Mouse (Mus musculus) ovary, postnatal 10 days (tissue): Measurements from ENCODE around the gene Iqcc.
A peak's percentile ranks its signal among the peaks of the same experiment; 100 is the strongest.

ENCODE experiments used
- DNase-seq: peaks from one replicate; pipeline ENCODE4 v3.0.0; 2022; ENCODE audit warnings: low spot score

The Iqcc gene

DNA sequence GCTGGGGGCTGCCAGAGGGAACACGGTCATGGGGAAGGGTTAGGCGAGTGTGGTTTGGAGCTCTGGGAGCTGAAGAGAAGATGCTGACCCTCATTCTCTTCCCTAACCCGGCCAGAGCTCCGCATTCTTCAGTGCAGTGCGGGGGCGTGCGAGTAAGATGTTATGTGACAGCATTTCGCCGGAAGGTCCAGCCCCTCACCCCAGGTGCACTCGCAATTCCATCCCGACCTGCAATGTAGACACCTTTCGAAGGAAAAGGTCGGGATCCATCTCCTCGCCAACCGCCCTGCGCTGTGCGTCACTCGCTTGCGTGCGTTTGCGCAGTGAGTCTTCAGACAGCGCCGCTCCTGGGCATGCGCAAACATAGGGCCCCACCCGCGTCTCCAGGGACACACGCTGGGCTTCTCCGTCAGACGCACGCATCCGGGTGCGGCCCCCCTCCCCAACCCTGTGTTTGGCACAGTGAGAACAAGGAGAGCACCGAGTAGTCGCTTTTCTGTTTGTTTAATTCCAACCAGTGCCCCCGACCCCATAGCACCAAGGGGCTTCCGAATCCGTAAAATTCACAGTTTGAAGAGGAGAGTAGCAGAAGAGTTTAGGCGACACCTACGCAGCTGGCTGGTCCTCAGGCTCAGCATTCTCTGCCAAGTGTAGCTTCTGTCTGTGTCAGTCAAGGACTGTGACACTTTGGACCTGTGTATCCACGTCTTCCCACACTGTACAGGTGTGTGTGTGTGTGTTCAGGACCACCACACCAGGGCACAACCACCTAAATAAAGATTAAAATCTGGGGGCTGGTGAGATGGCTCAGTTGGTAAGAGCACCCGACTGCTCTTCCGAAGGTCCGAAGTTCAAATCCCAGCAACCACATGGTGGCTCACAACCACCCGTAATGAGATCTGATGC, at the start of gene Iqcc:
Gene Iqcc, minus strand, starts transcription at position 314 of the 906 bp plus-strand sequence.
- peak; percentile 88 for DNase-seq

DNA sequence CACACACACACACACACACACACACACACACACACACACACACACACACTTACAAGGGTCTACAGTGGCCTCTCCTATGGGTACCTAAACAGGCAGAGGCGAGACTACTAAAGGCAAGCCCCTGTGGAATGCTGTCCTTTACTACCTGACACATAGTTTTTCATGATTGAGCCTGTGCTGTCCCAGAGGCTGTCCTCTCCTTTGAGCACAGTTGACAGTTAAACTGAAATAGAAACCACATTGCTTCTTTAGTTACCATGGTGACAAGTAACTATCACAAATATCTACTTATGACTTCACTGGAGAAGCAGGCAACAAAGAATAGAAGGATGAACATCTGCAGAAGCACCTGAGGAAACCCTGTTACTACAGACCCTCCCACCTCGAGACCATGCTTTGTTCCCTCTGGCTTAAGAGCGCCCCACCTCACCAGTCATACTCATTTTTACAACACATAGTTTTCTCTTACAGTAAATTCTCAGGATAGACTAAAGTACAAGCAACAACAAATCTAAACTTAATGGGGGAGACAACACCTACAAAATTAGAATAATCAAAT, 43.4 kb upstream of the Iqcc start:
- no peak for DNase-seq

DNA sequence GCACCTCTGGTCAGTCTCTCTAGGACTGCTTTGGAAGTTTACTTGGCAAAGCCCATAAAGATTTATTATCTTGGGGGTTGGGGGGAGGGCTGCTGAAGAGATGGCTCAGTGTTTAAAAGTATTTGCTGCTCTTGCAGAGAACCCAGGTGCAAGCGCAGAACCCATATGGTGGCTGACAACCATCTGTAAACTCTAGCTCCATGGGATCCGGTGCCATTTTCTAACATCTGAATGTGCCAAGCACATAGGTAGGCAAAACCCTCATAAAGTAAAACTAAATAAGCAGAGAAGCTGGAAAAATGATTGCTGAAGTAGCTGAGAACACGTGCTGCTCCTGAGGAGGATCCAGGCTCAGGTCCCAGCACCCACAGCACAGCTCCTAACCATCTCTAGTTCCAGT, 42.7 kb upstream of the Iqcc start:
- DNase-seq, result no peak

DNA sequence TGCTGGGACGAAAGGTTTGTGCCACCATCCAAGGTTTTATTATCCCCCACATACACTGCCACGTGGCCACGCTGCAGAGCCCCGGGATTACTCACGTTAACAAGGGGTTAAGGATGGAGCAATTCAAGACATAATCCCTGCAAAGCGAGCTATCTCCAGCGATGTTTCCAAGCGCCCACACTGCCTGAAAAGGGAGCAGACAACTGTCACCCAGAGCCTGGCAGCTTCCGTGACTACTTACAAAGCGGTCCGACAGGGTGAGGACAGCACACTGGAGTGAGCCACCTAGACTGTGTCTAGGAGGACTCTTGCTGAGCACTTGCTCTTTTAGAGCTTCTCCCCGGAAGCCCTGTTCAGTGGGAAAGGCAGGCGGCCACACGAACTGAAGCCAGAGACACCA, 35.9 kb upstream of the Iqcc start:
- DNase-seq, result no peak

DNA sequence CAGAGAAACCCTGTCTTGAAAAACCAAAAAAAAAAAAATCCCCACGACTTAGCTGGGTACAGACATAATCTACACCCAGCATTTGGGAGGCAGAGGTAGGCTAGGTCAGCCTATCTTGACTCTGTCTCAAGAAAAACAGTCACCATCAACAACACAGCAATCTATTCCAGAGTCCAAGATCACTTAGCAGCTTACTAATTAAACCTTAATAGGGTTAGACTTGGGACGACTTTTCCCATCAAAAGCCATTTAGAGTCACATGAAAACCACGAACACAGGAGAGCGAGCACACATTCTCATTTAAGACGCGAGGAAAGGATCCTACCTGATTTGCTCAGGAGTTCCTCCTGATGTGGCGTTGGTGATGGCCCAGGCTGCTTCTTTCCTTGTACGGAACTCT, 31.5 kb upstream of the Iqcc start:
- DNase-seq, result no peak

DNA sequence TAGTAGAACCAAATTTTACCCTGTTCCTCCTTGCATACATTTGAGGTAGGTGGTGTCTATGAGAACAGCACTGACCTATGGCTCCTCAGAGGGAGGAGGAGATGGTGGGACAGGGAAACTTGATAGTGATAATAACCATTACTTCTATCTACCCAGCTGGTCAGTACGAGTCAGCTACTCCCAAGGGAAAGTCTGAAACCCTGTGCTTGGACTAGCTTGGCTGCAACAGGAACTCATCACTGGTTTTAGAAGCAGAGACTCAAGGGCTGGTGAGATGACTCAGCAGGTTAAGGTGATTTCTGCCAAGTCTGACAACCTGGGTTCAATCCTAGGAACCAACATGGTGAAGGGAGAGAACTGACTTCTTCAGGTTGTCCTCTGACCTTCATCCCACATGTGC, 29.8 kb upstream of the Iqcc start:
- no peak for DNase-seq

DNA sequence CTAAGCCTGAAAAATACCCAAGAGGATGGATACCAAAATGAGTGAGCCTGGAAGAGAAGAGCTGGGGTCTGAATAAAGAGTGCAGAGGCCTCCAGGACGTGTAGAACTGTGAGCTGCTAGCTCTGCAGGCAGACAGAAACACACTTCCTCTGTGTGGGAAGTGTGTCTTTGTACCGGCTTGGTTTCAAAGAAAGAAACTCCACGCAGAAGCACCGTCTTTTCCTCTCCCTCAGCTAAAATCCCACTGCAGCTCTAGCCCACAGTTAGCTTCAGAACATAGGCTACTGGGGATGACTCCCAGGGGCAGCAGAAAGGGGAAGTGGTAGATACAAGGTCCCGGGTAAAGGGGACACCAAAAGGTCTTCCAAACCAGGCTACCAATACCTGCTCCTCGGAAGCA, 26.3 kb upstream of the Iqcc start:
- DNase-seq, result no peak

DNA sequence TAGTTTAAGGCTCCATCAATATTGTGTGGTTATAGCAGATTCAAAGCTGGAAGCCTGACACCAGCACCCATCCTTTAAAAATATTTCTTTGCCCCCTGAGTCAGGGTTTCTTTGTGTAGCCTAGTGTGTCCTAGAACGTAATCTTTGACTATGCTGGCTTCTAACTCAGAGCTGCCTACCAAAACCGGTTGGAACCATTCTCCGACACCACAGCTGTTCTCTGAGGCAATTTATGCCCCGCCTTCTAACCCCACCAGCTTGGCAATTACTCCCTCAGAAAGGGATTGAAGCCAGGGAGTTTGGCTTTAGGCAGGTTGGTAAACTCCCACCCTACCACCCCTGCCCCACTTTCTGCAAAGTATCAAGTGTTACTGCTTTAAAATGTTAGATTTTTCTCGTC, 22.9 kb upstream of the Iqcc start:
- DNase-seq, result no peak

DNA sequence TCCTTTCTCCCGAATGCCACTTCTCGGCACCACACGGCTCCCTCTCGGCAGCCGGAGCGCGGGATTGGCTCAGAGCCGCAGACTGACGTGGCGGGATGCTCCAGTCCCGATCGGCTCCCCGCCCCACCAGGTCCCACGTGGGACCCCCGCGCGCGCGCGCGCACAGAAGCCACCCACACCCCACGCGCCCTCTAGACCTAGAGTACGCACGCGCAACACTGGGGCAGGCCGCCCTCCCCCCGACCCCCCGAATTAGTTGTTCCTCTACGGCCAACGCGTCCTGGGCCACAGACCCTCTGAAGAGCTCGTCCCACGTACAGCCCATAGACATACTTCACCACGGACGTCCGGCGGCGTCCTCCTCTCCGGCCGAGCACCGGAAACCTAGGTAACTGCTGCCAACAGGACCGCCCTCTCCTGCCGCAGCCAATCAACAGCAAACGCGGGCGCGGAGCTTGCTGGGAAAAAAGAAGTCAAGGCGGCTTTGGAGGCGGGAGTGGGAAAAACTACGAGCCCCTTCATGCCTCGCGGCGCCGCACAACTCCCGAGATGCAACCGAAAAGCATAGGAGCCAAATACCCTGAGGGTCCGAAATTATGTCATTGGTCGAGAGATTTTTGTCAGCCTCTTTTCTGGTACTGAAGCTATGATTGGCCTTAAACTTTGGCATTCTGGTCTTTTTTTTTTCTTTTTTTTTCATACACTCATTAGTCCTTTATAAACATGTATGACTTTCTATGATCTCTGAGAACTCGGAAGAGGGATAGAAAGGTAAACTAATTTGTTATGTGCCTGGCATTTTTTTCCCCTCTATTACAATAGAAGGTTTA, 22.0 kb upstream of the Iqcc start, which contains the start of gene Txlna:
Gene Txlna, minus strand, starts transcription at position 428 of the 830 bp plus-strand sequence.
- DNase-seq, result peak; percentile 82

DNA sequence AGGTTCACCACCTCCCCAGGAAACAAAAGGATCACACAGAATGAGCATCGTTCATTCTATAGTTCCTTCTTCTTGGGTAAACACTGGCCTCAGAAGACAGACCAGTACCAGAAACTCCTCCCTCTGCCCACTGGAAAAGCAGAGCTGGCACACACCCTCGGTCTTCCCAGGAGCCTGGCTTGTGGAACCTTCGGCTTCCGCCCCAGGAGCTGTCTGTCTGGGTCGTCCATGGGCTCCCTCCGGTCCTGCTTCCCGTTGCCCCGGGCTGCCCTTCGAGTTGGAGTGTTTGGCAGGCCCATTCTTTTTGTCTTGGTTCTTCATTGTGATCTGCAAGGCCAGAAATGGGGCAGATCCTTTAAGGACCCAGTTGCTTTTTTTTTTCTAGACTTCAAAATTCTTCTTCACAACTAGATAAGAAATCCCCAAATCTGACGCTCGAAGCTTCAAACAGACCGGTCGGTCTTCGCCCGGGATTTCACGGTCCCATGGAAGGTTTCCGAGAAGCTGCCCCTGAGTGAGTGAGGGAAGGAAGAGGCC, 21.3 kb upstream of the Iqcc start:
- DNase-seq, result peak; percentile 34

DNA sequence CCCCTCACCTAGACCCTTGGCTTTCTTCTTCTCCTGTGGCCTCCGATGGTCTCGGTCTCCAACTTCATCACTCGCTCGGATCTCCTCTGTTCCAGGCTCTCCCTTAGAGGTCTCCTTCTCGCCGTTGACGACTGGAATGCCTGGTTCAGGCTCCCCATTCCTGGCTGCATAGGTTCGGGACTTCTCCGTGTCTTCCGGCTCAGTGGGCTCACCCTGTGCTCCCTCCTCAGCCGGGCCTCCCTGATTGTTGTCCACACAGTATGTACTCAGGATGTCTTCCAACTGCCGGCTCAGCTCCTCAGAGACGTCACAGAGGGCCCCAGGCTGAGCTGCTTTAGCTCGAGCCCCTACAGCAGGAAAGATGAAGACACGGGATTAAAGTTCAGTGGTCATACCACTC, 20.3 kb upstream of the Iqcc start:
- no peak for DNase-seq

DNA sequence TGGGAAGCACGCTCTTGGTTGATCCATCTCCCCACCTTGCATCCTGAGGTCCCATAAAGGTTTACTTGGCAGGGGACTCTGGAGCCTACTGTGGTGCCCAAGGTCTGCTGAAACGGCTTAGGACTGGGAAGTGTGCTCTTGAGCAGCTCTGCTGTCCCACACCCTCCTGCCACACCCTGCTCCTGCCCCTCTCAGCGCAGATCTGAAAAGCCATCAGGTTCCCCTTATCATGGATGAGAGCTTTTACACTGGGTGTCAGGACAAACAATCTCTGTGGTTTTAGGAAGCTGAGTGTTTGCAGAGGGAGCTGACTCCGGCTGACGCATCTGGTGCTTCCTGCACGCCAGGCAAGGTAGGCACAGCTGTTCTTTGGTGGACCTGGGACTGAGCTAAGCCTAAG, 15.0 kb upstream of the Iqcc start:
- no peak for DNase-seq

DNA sequence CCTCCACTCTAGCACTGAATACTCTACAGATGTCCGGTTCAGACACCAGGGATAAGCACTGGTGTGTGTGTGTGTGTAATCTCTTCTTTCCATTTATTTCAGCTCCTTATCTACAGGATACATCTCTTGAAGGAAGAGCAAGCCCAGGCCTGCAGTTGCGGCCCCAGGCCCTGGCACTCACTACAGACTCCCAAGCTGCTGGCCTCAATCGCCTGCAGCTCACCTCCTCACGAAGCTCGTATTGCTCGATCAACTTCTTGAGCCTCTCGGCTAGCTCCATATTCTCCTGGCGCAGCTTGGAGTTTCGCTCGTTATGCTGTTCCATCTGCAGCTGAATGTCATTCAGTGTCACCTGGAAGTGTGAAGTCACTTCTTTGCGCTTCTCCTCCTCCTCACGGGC, 13.0 kb upstream of the Iqcc start:
- no peak for DNase-seq

DNA sequence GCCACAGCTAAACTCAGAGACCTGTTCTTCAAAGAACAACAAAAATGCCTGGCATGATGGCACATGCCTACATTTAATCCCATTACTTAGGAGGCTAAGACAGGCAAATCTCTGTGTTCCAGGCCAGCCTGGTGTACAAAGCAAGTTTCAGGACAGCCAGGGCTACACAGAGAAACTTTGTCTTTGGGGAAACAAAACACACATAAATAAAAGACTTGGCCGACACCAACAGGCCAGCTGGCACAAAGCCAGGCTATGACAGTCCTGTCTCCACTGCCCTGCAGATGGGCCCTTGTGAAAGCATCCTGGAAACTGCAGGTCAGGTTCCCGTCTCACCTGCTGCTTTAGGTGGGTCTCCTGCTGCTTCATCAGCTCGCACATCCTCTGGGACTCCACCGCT, 12.0 kb upstream of the Iqcc start:
- DNase-seq, result no peak

DNA sequence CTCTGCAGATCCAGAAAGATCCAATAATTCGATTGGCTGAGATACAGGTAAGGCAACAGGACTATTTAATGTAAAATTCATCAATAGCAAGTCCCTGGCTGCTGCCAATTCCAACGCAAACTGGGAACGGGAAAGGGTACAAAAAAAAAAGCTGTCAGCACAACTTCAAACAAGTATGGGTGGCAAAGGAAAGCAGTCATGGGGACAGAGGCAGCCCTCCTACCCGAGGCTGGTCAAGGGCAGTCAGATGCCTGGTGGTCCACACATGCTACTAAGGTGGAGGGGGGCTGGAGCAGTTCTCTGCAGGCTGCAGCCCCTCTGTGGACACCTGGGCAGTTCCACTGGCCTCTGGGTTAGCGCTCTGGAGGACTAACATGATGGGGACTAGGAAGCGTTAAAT, 7.1 kb upstream of the Iqcc start:
- DNase-seq, result no peak

DNA sequence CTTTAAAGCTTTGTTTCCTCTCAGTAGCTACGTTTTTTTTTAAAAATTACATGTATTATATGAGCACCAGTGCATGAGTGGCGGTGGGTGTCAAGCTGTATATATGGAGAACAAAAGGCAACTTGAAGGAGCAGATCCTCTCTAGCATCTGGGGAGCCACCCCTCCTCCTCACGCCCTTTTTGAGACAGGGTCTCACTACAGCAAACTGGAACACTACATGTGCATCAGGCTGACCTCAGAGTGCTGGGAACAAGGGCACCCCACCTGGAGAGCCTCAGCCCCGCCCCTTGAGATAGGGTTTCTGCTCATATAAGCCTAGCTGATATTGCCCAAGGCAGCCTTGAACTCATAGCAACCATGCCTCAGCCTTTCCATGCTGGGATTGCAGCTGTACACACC, 6.6 kb upstream of the Iqcc start:
- DNase-seq, result no peak

DNA sequence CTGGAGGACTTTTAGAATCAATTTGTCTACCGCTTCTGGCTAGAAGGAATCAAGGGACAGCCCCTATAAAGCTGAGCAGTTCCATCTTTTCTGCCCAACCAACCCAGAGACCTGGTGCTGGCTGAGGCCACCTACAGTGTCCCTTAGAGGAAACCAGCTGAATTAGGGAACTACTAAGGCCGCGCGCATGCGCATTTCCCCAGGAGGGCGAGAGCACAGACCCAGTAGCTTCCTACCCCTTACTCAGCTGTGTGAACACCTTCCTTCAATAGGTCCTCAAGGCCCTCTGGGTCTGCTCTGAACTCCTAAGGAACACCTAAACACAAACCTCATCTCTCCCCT, 6.1 kb upstream of the Iqcc start:
- no peak for DNase-seq

DNA sequence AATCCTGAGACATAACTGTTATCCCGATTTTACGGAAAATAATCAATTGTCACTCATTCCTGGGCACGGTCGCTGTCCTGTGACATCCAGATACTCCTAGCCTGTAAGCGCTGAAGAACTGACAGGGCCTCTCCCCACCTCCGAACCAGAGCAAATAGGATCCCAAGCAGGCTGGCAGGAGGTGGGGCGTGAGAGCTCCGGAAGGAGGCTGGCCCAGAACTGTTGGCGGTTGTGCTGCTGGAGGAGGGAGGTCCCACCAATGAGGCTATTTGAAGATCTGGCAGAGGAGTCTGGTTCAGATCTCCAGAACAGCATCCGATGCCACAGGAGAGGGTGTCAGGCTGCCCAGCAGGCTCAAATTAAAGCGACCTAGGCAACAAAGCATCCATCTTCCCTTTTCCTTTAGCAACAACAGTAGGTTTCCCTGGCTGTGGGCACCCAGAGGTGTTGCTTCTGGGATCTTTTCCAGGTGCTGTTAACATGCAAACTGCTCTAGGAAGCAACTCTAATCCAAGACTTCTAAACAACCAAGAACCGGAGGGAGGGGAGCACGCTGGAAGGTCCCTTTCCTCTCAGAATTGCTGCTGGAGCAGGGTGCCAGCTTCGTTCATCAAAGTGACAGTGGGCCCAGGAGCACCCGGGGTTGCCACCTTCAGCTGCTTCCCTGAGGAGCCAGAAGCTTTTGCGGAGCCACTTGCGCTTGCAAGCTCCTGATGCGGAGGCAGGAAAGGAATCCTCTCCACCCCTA, 5.6 kb upstream of the Iqcc start:
- DNase-seq, result no peak

DNA sequence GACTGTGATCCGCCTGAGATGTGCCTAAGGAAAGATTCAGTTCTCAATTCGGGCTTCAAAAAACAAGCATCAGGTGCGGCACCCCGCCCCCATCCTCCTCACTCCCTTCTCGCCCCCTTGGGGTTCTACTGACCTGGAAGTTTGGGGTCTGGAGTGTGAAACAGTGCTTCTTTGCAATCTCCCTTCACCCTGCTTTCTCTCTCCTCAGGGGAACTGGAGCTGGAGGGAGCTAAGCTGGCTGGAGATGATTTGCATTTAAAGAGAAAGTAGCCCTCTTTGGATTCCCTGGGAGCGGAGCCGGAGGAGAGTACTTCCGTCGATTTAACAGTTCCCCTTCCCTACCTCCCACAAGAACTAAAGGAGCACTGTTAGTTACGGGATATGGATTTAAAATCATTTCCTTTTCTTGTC, 4.8 kb upstream of the Iqcc start, which contains the start of gene Ccdc28b:
Gene Ccdc28b, minus strand, starts transcription at position 267 of the 411 bp plus-strand sequence.
- DNase-seq, result no peak

DNA sequence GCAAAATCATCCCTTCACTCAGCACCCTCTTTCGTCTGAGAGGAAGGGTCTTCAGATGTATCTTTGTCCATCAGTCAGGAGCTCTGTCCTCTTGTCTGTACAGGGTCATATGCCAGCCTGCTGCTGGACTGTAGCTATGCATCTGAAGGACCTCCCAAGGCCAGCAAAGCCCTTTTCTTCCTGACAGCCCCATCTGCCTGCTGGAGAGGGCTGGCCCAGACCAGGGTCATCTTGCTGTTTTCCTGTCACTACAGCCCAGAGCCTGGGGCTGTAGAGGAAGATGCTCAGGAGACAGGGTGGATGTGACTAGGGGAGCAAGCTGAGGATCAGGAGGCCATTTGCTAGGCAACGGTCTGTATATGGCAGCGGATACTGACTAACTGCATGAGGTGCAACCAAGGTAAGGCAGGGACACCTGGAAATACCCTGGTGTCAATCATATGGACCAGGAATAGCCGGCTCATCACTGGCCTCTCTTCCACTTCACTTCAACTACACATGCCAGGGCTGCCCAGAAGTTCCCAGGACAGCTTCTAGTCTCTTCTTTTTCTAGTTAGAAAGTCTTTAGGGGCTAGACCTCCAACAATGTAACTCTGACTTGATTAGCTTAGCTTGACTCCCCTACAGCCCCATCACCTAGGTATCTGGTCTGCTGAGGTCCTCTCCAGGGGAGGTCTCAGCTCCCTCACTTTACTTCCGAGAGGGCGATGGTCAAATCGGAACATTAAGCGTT, 4.1 kb upstream of the Iqcc start:
- DNase-seq, result no peak

DNA sequence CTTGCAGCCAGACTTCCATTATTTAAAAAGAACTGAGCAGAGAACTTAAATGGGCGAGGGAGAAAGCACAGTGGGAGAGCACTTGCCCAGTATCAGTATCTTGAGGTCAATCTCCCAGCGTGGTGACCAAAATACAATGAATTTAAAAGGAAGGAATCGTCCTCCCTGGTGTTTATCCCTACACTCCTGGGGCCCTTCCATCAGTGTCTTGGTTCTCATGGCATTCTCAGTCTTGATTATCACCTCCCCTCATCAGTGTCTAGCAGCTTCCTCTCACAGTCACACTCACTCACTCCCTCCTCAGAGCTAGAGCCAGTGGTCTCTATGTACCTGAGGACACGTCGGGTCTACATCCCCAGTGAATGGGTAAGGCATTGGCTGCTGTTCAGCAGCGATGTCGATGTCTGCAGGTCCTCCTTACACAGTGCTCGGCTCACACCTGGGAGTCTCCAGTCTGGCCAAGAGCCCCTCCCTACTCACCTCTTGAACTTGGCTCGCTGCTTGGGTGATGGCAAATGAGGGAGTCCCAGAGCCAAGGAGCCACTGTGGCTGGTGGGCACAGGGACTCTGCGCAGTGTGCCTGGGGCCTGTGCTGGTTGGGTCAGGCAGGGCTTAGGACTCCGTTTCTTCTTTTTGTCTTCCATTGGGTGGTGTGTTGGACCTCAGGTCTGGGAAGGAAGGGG, 3.4 kb upstream of the Iqcc start:
- no peak for DNase-seq
